Mouse (Mus musculus): ENCODE measurements around the gene Tbce.
A peak's percentile ranks its signal among the peaks of the same experiment; 100 is the strongest.

The Tbce gene

GRCm38 (mm10) chr13:13965388-13965964 is 74.0 kb downstream of the Tbce start:
- no peak for DNase-seq (ENCODE audit: low read depth)

- no peak for DNase-seq (ENCODE audit: low read depth)
Observed at GRCm38 (mm10) chr13:13961046-13961445, 78.4 kb downstream of the Tbce start.

GRCm38 (mm10) chr13:13960211-13960610 is 79.2 kb downstream of the Tbce start:
- DNase-seq (ENCODE audit: low read depth) = no peak

GRCm38 (mm10) chr13:13956686-13957085 is 82.8 kb downstream of the Tbce start:
- no peak for DNase-seq (ENCODE audit: low read depth)

GRCm38 (mm10) chr13:13954931-13955330 is 84.5 kb downstream of the Tbce start:
- DNase-seq (ENCODE audit: low read depth) = no peak

- peak; percentile 99 for DNase-seq (ENCODE audit: low read depth)
Observed at GRCm38 (mm10) chr13:13953874-13954832, 85.3 kb downstream of the Tbce start, which contains the start of gene B3galnt2. B3galnt2 (plus strand) TSS chr13:13954469.

All from fibroblast of lung, adult 2 months (primary cell).